Mouse (Mus musculus) forebrain, embryonic 16.5 days (tissue): Measurements from ENCODE around the gene Kdm1b. TPM values are rescaled to one million over a fixed set of nuclear protein-coding genes. Genes with fewer than 3 reads are reported as not detected.

ENCODE experiments used
- ATAC-seq: fragments of 200-750 bp; cut with Nextera tagmentation; 2 replicates; pipeline ENCODE4 v1.8.0; 2017; ENCODE audit warnings: mild to moderate bottlenecking, moderate library complexity
- H3K27ac ChIP-seq: fragments of 300-500 bp; sonication (generic); 2 replicates; pipeline ENCODE4 v1.5.1; 2014; ENCODE audit warnings: low read length, control low read depth
- H3K27me3 ChIP-seq: fragments of 300-500 bp; sonication (generic); replicated peaks from 2 replicates; pipeline ENCODE4 v1.6.1; 2014; ENCODE audit warnings: low read length; ENCODE audit not compliant: control insufficient read depth, insufficient read depth
- H3K36me3 ChIP-seq: fragments of 300-500 bp; sonication (generic); 2 replicates; pipeline ENCODE4 v1.6.1; 2014; ENCODE audit not compliant: control insufficient read depth, insufficient read depth
- H3K4me1 ChIP-seq: fragments of 300-500 bp; sonication (generic); replicated peaks from 2 replicates; pipeline ENCODE4 v1.6.1; 2014; ENCODE audit warnings: low read length; ENCODE audit not compliant: control insufficient read depth, insufficient read depth
- H3K4me2 ChIP-seq: fragments of 300-500 bp; sonication (generic); 2 replicates; pipeline ENCODE4 v1.6.1; 2014; ENCODE audit warnings: mild to moderate bottlenecking, low read length, control low read depth
- H3K4me3 ChIP-seq: fragments of 300-500 bp; sonication (generic); replicated peaks from 2 replicates; pipeline ENCODE4 v1.5.1; 2014; ENCODE audit warnings: mild to moderate bottlenecking, low read length, control low read depth
- H3K9ac ChIP-seq: fragments of 300-500 bp; sonication (generic); replicated peaks from 2 replicates; pipeline ENCODE4 v1.6.1; 2014; ENCODE audit warnings: low read depth, low read length, control low read depth
- H3K9me3 ChIP-seq: fragments of 300-500 bp; sonication (generic); 2 replicates; pipeline ENCODE4 v1.6.1; 2016; ENCODE audit warnings: low read length; ENCODE audit not compliant: control insufficient read depth
- WGBS: fragments of 180-500 bp; shearing (Covaris S2); extraction: QIAGEN DNeasy Blood & Tissue Kit; methylation state at CpG from one replicate; pipeline ENCODE4 v1.1.7; 2014; 5-methylcytosine and 5-hydroxymethylcytosine counted together
- polyA plus RNA-seq: library from polyadenylated mRNA; unstranded; fragments of >200 nt; fragmentation: Nextera tagmentation; extraction: Ambion mirVana; gene quantifications from 2 replicates; pipeline ENCODE4 v1.2.1, GENCODE M21; 2015

The Kdm1b gene
- polyA plus RNA-seq, 1 experiment from 2014 or later: 24.7 TPM

DNA sequence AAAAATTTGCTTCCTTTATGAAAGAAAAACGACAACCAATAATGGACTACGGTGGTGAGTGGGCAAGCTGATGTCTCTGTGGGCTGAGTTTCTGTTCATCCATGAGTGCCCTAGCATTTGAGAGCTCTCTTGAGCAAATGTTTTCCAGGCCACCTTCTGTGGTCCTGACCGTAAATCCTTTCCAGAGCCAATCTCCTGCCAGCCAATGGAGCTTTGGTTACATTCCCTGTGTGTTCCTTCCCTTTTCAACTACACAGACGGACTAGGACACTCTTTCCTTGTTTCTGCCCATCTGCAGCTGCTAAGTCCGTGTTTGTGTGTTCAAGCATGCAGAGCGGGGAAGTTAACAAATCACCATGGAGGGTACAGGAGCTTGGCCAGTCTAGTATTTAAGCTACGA is 22.5 kb upstream of the Kdm1b start:
- WGBS: 79% methylated on average over 7 of the region's 7 CpGs
- H3K9me3 ChIP-seq: no peaks in the 10 kb centered on the region
- no peak overlapping the region for H3K4me2 ChIP-seq
- no peak overlapping the region for H3K9ac ChIP-seq
- H3K4me1 ChIP-seq: no peaks in the 10 kb centered on the region
- H3K27ac ChIP-seq: no peak overlapping the region
- no peak overlapping the region for H3K4me3 ChIP-seq
- H3K36me3 ChIP-seq: no peaks in the 10 kb centered on the region
- ATAC-seq: no peak
- no peaks in the 10 kb centered on the region for H3K27me3 ChIP-seq

DNA sequence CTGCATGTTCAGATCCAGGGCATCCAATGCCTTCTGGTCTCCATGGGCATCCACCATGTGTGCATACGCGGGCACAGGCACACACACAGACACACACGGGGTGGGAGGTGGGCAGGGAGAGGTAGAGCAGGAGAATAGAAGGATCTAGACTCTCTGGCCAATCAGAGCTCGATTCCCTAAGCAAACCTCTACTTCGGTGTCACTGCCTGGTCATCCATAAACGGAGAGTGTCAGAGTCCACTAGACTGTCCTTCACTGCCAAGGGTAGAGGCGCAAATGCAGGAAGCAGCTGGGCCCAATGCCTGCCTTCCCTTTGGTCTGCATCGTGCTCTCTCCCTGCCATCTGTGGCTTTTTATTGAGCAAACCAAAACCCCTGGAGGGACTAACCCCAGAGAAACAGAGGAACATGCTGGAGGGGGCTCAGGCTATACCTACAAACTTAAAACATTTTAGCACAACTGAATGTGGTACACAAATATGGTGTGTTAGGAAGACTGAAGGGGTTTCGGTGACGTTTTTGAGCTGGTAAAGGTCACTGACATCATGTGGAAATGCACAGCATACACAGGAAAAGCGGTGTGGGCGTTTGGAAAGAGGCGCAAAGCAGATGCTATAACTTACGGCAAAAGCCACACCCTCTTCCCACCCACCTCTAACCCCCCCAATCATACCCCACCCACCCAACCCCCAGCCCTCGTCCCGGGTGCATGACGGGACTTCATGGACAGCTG is 12.8 kb upstream of the Kdm1b start:
- 89% methylated on average over 17 of the region's 17 CpGs for WGBS
- Histone ChIP-seq H3K36me3 (no peaks in the 10 kb centered on the region), H3K4me3 (no peak overlapping the region), H3K4me1 (no peaks in the 10 kb centered on the region), H3K27me3 (no peaks in the 10 kb centered on the region), H3K9ac (no peak overlapping the region), H3K9me3 (no peaks in the 10 kb centered on the region), H3K27ac (no peak overlapping the region), H3K4me2 (no peak overlapping the region)
- ATAC-seq: no peak

DNA sequence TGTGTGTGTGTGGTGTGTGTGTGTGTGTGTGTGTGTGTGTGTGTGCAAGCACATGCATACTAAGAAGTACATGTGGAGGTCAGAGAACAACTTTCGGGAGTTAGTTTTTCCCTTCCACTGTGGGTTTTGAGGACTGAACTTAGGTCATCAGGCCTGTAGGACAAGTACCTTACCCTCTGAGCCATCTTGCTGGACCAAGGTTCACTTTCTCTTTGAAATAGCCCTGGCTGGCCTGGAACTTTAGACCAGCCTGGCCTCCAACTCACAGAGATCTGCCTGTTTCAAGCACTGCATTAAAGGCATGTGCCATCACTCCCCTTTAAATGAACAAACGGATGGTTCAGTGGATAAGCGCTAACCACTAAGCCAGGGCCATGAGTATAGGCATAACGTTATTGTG is 9.7 kb upstream of the Kdm1b start:
- H3K4me3 ChIP-seq: no peak overlapping the region
- no peak overlapping the region for H3K27ac ChIP-seq
- no peaks in the 10 kb centered on the region for H3K27me3 ChIP-seq
- H3K36me3 ChIP-seq: no peaks in the 10 kb centered on the region
- no peak overlapping the region for H3K9ac ChIP-seq
- no peaks in the 10 kb centered on the region for H3K4me1 ChIP-seq
- no peaks in the 10 kb centered on the region for H3K9me3 ChIP-seq
- 89% methylated on average over 4 of the region's 4 CpGs for WGBS
- no peak for ATAC-seq
- H3K4me2 ChIP-seq: no peak overlapping the region

DNA sequence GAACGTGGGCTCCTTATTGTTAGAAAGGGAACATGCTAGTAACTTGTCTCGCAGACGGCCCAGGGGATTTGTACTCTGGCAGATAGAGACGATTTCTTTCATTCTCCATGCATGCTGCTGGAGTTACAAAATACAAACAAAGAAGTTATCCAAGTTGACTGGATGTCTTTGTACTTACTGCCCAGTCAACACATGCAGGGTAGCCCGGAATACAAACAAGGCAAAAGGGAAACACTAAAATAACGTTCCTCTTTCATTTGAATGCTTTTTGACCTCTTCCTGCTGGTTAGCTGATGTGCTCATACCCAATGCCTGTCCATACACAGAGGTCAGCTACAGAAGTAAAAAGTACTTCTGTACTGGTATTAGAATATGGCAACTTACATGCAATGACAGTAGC is 5.4 kb upstream of the Kdm1b start:
- 81% methylated on average over 6 of the region's 6 CpGs for WGBS
- no peaks in the 10 kb centered on the region for H3K27me3 ChIP-seq
- ATAC-seq: no peak
- peaks cover 5% of the 10 kb centered on the region for H3K4me1 ChIP-seq
- no peaks in the 10 kb centered on the region for H3K36me3 ChIP-seq
- no peak overlapping the region for H3K4me3 ChIP-seq
- no peak overlapping the region for H3K4me2 ChIP-seq
- no peaks in the 10 kb centered on the region for H3K9me3 ChIP-seq
- H3K9ac ChIP-seq: no peak overlapping the region
- H3K27ac ChIP-seq: no peak overlapping the region

DNA sequence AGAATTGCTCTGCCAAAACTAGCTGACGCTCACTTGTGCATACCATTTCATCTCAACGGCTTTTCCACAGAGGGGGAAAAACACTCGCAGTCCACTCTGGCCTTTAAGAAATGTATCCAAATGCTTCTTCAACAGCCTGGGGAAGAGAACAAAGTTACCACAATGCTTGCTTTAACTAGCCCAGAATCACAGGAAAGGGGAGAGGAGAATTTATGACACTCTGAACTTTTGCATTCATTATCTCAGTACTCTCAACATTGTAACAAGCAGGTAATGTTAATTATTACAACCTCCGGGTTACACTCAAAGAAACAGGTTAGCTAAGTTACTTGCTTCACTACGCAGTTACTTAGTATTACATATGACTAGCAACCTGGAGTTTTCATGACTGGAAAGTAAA is 3.2 kb upstream of the Kdm1b start:
- WGBS: 90% methylated on average over 5 of the region's 5 CpGs
- Histone ChIP-seq H3K36me3 (no peaks in the 10 kb centered on the region), H3K9me3 (no peaks in the 10 kb centered on the region), H3K4me2 (no peak overlapping the region), H3K4me3 (no peak overlapping the region), H3K27ac (no peak overlapping the region), H3K4me1 (peaks cover 15% of the 10 kb centered on the region), H3K9ac (no peak overlapping the region), H3K27me3 (no peaks in the 10 kb centered on the region)
- no peak for ATAC-seq

DNA sequence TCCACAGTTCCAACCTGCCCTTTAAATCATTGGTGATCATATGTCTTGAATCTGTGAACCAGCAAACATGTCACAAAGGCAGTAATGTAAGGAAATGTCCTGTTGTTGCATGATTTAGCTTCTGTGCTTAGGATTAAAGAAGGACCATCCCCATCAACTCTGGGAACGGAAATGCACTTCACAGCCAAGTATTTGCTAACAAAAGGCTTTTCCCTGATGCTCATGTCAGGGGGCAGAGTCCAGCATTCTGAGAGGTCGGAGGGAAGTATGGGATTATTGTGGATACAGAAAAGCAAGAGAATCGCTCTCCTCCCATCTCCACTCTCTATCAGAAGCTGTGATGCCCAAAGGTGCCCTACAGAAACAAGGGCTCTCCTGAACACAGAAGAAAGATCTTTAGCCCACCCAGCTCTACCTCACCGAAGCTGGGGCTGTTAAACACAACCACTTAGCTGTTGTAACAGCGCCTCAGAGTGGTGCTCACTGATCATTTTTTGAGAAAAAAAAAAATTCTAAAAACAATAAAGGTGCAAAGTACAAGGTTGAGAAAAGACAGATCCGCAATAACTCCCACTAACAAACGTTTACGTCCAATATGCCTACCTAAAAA is 1.2 kb upstream of the Kdm1b start:
- Histone ChIP-seq H3K4me3 (peak overlapping the region; percentile 6; the same call in 1 of the 2 replicates), H3K4me1 (peaks cover 15% of the 10 kb centered on the region), H3K27ac (no peak overlapping the region), H3K27me3 (no peaks in the 10 kb centered on the region), H3K9me3 (no peaks in the 10 kb centered on the region), H3K4me2 (peak overlapping the region; percentile 96), H3K36me3 (no peaks in the 10 kb centered on the region), H3K9ac (no peak overlapping the region)
- 43% methylated on average over 8 of the region's 8 CpGs for WGBS
- ATAC-seq: no peak

DNA sequence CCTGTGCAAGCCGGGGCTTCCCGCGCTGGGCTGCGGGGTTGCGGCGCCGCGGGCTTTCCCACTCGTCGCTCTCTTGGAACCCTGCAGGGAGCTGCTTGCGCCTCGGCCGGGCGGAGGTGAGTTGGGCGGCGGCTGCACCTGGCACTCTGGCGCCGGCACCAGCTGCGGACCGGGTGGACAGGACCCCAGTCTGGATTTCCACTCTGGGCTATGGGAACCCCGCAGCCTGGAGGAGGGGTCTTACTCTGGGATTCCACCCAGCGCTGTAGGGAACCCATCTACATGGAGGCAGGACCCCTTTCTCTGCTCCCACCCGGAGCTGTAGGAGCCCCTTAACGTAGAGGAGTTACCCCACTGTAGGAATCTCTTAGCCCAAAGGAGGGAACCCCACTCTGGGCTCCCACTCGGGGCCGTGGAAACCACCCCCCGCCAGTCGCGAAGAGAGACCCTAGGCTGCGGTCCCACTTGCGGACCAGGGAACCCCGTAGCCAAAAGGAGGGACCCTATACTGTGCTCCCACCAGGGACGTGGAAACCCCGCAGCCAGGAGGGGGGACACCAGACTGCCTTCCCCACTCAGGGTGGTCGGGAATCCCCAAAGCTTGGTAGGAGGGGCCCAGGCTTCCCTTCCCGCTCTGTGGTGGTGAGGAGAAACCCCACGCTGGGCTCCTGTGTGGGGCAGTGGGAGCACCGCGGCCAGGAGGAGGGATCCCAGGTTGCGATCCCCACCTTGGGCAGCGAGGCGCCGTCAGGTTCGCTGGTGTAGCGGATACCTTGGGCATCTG is 726 bp downstream of the Kdm1b start:
- Histone ChIP-seq H3K9ac (peak overlapping the region; percentile 90), H3K4me2 (peak overlapping the region; percentile 96), H3K4me1 (peaks cover 15% of the 10 kb centered on the region), H3K36me3 (peaks cover 5% of the 10 kb centered on the region; the same call in 1 of the 2 replicates), H3K4me3 (peak overlapping the region; percentile 95), H3K27ac (peak overlapping the region; percentile 78), H3K9me3 (no peaks in the 10 kb centered on the region), H3K27me3 (no peaks in the 10 kb centered on the region)
- WGBS: under 1% methylated on average over 44 of the region's 45 CpGs
- peak; percentile 48 for ATAC-seq

DNA sequence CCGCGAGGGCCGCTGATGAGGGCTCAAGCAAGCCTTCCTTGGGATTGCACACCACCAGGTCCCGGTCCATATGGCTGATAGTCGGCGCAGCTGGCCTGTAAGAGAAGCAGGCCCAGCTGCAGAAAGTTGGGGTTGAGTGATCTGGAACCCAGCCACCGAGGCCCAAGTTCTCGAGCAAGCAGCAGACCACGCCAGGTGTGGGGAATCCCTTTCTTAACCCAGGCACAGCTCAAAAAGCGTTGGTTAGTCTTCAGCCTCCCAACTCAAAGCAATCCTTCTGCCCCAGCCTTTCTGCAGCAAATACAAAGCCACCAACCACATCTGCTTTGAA is 1.3 kb downstream of the Kdm1b start, which contains the start of gene Tpmt:
Tpmt (minus strand) TSS at position 121 of the 331 bp plus-strand sequence.
- Histone ChIP-seq H3K36me3 (peaks cover 8% of the 10 kb centered on the region; the same call in 1 of the 2 replicates), H3K4me2 (peak within 1 kb of the TSS; percentile 96), H3K27me3 (no peaks in the 10 kb centered on the region), H3K27ac (peak within 1 kb of the TSS; percentile 78), H3K4me3 (peak within 1 kb of the TSS; percentile 95), H3K9me3 (no peaks in the 10 kb centered on the region), H3K4me1 (peaks cover 15% of the 10 kb centered on the region), H3K9ac (peak within 1 kb of the TSS; percentile 90)
- 17% methylated on average over 10 of the region's 10 CpGs for WGBS
- ATAC-seq: no peak

DNA sequence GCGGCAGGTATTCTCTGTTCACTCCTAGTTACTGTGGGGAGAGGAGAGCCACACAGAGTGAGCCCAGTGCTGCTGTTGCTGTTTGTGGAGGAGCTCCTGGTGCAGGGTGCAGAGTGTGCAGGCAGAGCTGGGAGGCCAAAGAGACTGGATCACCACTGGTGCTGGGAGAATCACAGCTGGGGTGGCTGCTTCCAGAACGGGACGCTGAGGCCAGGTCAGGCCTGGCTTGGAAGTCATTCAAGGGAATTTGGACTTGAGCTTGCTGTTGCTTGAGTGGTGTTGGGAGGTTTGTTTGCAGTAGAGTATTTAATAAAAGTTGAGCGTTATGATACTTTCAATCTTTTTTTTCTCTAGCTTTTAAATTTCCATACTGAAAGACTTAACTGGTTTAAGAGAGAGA is 4.7 kb downstream of the Kdm1b start:
- Histone ChIP-seq H3K4me2 (no peak overlapping the region), H3K9ac (no peak overlapping the region), H3K27ac (no peak overlapping the region), H3K36me3 (peaks cover 18% of the 10 kb centered on the region), H3K9me3 (no peaks in the 10 kb centered on the region), H3K4me1 (peaks cover 9% of the 10 kb centered on the region), H3K4me3 (no peak overlapping the region), H3K27me3 (no peaks in the 10 kb centered on the region)
- WGBS: 90% methylated on average over 4 of the region's 4 CpGs
- no peak for ATAC-seq
